Mouse (Mus musculus): ENCODE results near the gene Rhobtb1.

DNA sequence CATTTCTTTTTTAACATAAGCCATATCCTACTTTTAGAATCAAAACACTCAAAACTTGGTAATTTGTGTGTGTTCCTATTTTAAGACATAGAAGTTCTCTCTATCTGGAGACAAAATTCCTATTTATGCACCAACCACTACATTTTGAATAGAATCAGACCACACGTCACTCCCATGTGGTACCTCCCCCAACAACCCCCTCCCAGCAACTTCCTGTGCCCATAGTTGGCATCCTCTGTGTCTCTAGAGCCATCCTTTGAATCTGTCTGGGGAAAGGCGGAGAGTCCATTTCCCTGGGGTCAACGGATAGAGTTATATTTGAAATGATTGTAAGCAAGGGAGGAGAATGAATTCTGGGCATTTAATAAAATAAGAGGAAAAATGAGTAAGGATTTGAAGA lies 24.9 kb downstream of the Rhobtb1 start:
- TF ChIP-seq CTCF (IDR thresholded peaks at IDR 0.05; ENCODE audit: control insufficient read depth, insufficient read depth, insufficient replicate concordance, low read depth, low read length) (no peak), POLR2A (IDR thresholded peaks at IDR 0.05; ENCODE audit: control insufficient read depth, low read depth, low read length) (no peak)

Measured in testis, adult 2 months (tissue).